ENCODE assay signal across 18 mouse cellular contexts in genomic region chr10:87871863-87872647, GRCm38 (mm10). TPM values are rescaled to one million over a fixed set of nuclear protein-coding genes. Genes with fewer than 3 reads are reported as not detected.
DNase-seq lines count a peak whose midpoint lies in the region; ATAC-seq and TF ChIP-seq lines count a peak whose summit lies in the region.
"Had no signal": no experiment of that assay in that cellular context is flagged by ENCODE, and none has a peak within 500 bp of the region (broad histone marks: within the 10 kb centered on the region; RNA-seq: fewer than 3 reads in every experiment).

No protein-coding gene starts in this region.

- peaks cover 21% of the 10 kb centered on the region for H3K4me1 ChIP-seq in heart, embryonic 13.5 days
- H3K4me1 ChIP-seq in heart, adult 2 months (ENCODE audit: control insufficient read depth, insufficient read depth, low read length) = no peaks in the 10 kb centered on the region
- H3K4me1 ChIP-seq in kidney, postnatal 0 days (replicated peaks; ENCODE audit: insufficient read depth, low read length) = 0 out of 2 replicates have a peak, but pooled peaks cover 5% of the 10 kb centered on the region
- H3K4me1 ChIP-seq: midbrain, embryonic 12.5 days had no signal

- WGBS in heart, embryonic 13.5 days = 25% methylated on average over 8 of the region's 8 CpGs
- 50% methylated on average over 8 of the region's 8 CpGs for WGBS in heart, adult 2 months
- WGBS in kidney, postnatal 0 days = 22% methylated on average over 8 of the region's 8 CpGs

- H3K27ac ChIP-seq in heart, embryonic 13.5 days (replicated peaks) = peak overlapping the region; percentile 64
- H3K27ac ChIP-seq in heart, adult 2 months = no peak overlapping the region
- H3K27ac ChIP-seq in kidney, postnatal 0 days = no peak overlapping the region
- H3K27ac ChIP-seq: midbrain, embryonic 12.5 days; neural tube, embryonic 13.5 days had no signal

- TF ChIP-seq CTCF in heart, adult 2 months (IDR thresholded peaks at IDR 0.05) = no peak
- TF ChIP-seq CTCF in kidney, postnatal 0 days (IDR thresholded peaks at IDR 0.05; ENCODE audit: low read depth) = no peak
- no peak for TF ChIP-seq CTCF in brain, embryonic 14.5 days (IDR thresholded peaks at IDR 0.05; ENCODE audit: borderline replicate concordance, extremely low read depth, insufficient read depth, insufficient read length)

- no peak overlapping the region for H3K4me3 ChIP-seq in heart, embryonic 13.5 days
- H3K4me3 ChIP-seq in heart, adult 2 months = no peak overlapping the region
- no peak overlapping the region for H3K4me3 ChIP-seq in kidney, postnatal 0 days (replicated peaks; ENCODE audit: low read depth, low read length)
- H3K4me3 ChIP-seq: midbrain, embryonic 12.5 days; neural tube, embryonic 13.5 days had no signal

- peak overlapping the region; percentile 40 for H3K4me2 ChIP-seq in heart, embryonic 13.5 days
- H3K4me2 ChIP-seq in kidney, postnatal 0 days (ENCODE audit: low read length) = no peak overlapping the region
- H3K4me2 ChIP-seq: midbrain, embryonic 12.5 days; neural tube, embryonic 13.5 days had no signal

- peaks cover 34% of the 10 kb centered on the region for H3K36me3 ChIP-seq in heart, embryonic 13.5 days
- H3K36me3 ChIP-seq in heart, adult 2 months (ENCODE audit: control insufficient read depth, insufficient read depth, low read length) = no peaks in the 10 kb centered on the region; the same call in 1 of the 2 replicates
- H3K36me3 ChIP-seq in kidney, postnatal 0 days (ENCODE audit: insufficient read depth, low read length) = no peaks in the 10 kb centered on the region
- H3K36me3 ChIP-seq: midbrain, embryonic 12.5 days; neural tube, embryonic 13.5 days had no signal

- no peaks in the 10 kb centered on the region for H3K27me3 ChIP-seq in heart, embryonic 13.5 days (replicated peaks)
- no peaks in the 10 kb centered on the region for H3K27me3 ChIP-seq in heart, adult 2 months (ENCODE audit: control insufficient read depth, insufficient read depth, low read length)
- H3K27me3 ChIP-seq in kidney, postnatal 0 days (ENCODE audit: insufficient read depth, low read length) = 0 out of 2 replicates have a peak, but pooled peaks cover 2% of the 10 kb centered on the region
- H3K27me3 ChIP-seq: CH12.LX; midbrain, embryonic 12.5 days; neural tube, embryonic 13.5 days had no signal

- no peak for DNase-seq in heart, adult 2 months
- peak; percentile 29 for DNase-seq in kidney, postnatal 0 days (ENCODE audit: low spot score)
- DNase-seq in kidney, postnatal 4 days = no peak
- DNase-seq in 3T3-L1 (ENCODE audit: low read depth, low spot score) = peak; percentile 49
- peak; percentile 76 for DNase-seq in brain, embryonic 14.5 days (ENCODE audit: low read depth)
- DNase-seq in layer of hippocampus, postnatal 14 days (ENCODE audit: low spot score in 2 of 2) = no peak
- no peak for DNase-seq in thymus, postnatal 25 days
- DNase-seq: adrenal gland, adult 2 months; cerebellum, postnatal 25 days; heart, postnatal 14 days; kidney, adult 18-20 months; liver, postnatal 0 days; retina, postnatal 1 day; thymus, adult 2 months had no signal

- no peak for TF ChIP-seq POLR2A in heart, adult 2 months (IDR thresholded peaks at IDR 0.05; ENCODE audit: insufficient read depth, low read depth, low read length)
- no peak for TF ChIP-seq POLR2A in brain, embryonic 14.5 days (IDR thresholded peaks at IDR 0.05; ENCODE audit: borderline replicate concordance, extremely low read depth, insufficient read depth, insufficient read length, poor library complexity, severe bottlenecking)

- intact Hi-C loops in heart, adult 2 months (cut with DNase I) = no loop called here

- no peak overlapping the region for H3K9ac ChIP-seq in heart, embryonic 13.5 days
- no peak overlapping the region for H3K9ac ChIP-seq in heart, adult 2 months (ENCODE audit: low read depth, low read length)
- no peak overlapping the region for H3K9ac ChIP-seq in kidney, postnatal 0 days (ENCODE audit: low read depth, low read length)
- H3K9ac ChIP-seq: liver, postnatal 0 days; midbrain, embryonic 12.5 days; neural tube, embryonic 13.5 days had no signal

- no peak for TF ChIP-seq EP300 in heart, adult 2 months (IDR thresholded peaks at IDR 0.05; ENCODE audit: insufficient read depth, low read depth, low read length)

- ATAC-seq in heart, embryonic 13.5 days (ENCODE audit: extremely low read depth, insufficient number of reproducible peaks, low FRiP score, low TSS enrichment) = no peak
- no peak for ATAC-seq in kidney, postnatal 0 days (replicated peaks; ENCODE audit: low FRiP score, low read depth)
- ATAC-seq: liver, postnatal 0 days had no signal

- no peaks in the 10 kb centered on the region for H3K79me2 ChIP-seq in heart, adult 2 months (replicated peaks; ENCODE audit: control insufficient read depth, insufficient read depth, low read length)

- H3K9me3 ChIP-seq in heart, embryonic 13.5 days = no peaks in the 10 kb centered on the region
- H3K9me3 ChIP-seq in kidney, postnatal 0 days (replicated peaks; ENCODE audit: low read length) = no peaks in the 10 kb centered on the region
- H3K9me3 ChIP-seq: midbrain, embryonic 12.5 days; neural tube, embryonic 13.5 days had no signal

RNA-seq across cellular contexts. Expression of gene Igf1, which starts 14.0 kb away (rescaled TPM):
- 34.3 and 39.5 TPM in 2 replicates for polyA plus RNA-seq in heart, embryonic 13.5 days (2015; fragmentation: Nextera tagmentation; extraction: Ambion mirVana)
- 10 to 100 TPM; 11.7 to 15.7 TPM for total RNA-seq in heart, adult 2 months (2021)
- 16.9 and 19.8 TPM in 2 replicates for polyA plus RNA-seq in heart, adult 2 months (2012; rRNA removed)
- 23.1 and 24.0 TPM in 2 replicates for polyA plus RNA-seq in kidney, postnatal 0 days (2015; fragmentation: Nextera tagmentation; extraction: Ambion mirVana)
- 4.3 and 7.9 TPM in 2 replicates for polyA plus RNA-seq in brain, embryonic 14.5 days (2012; rRNA removed)
- 10 to 100 TPM; 12.7 to 16.0 TPM for total RNA-seq in layer of hippocampus, postnatal 14 days (2021)
- total RNA-seq: CH12.LX had no signal

Comparison
In these comparisons a context has a peak if more than half of its experiments do, and no peak if none do; other contexts are left out.
1. DNase-seq: peak in kidney, postnatal 0 days (single experiment), 3T3-L1 (single experiment) and brain, embryonic 14.5 days (single experiment); none in heart, adult 2 months (0 of 2), kidney, postnatal 4 days (0 of 2), layer of hippocampus, postnatal 14 days (0 of 2) and thymus, postnatal 25 days (single experiment).